Mouse (Mus musculus) G1E (cell line): ENCODE data around the gene Lat.

Source experiments
- CTCF ChIP-seq: IDR thresholded peaks from 2 replicates; pipeline ENCODE4 v1.5.1; 2012; ENCODE audit warnings: low read depth, low read length, inconsistent platforms, mixed read lengths
- GATA1 ChIP-seq: IDR thresholded peaks from 2 replicates; pipeline ENCODE4 v1.6.1; 2012; ENCODE audit warnings: borderline replicate concordance, low read length, inconsistent platforms, mixed read lengths

DNA sequence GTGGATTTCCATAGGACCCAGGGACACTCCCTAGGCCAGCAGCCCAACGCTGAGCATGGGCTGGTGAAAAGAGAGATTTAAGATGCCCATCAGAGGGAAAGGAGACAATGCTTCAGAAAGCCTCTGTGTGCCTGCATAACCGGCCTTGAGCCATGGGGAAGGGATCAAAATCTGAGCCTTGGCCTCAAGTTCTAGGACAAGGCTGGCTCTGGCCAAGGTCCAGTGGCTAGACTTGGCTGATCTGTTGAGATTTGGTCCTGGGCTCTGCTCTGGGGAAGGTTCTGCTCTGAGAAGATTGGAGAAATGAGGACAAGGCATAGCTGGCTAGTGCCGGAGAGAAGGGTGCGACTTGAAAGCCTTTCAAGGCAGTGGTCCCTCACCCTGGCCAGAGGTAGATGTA lies 41.7 kb upstream of the Lat start:
- no peak for TF ChIP-seq CTCF
- no peak for TF ChIP-seq GATA1
